Mouse (Mus musculus): ENCODE results near the gene Cers3.

Cers3 gene

DNA sequence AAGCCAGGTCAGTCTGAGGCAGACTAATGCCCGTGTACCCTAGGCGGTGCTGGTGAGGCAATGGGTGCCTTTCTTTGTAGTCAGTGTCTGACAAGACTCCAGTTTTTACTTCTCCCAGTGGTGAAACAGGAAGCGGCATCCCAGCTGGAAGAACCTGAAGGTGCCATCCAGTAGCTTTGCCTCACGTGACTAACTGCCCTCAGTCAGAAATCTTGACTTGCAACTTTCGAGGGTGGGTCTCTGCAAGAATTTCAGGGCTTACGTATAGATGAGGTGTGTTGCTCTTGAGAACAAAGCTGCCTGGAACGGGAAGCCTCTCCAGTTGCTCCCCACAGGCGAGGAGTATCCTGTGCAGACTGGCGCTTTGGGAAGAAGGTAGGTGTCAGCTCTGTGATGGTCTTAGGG is at the start of gene Cers3:
Gene Cers3 (plus strand): TSS at position 128 of the 405 bp plus-strand sequence.
- DNase-seq (ENCODE audit: low spot score in 2 of 2), result no peak

DNA sequence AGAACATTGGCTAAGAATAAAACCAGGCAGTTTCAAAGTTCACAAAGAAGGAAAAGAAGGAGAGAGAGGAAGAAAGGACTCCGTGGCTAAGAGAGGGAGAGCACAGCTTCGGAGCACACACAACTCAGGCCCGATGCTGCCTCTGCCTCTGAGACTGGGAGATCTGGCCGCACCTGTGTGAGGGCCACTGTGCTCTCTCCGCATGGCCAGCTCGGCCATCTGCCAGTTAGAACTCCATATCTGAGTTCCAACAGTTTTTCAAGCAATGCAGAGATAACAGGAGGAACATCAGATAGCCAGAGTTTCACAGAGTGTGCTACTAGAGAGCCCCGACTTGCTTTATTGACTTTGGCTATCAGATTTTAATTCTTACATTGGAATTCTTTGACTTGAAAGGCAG is 48.8 kb upstream of the Cers3 start:
- no peak for DNase-seq (ENCODE audit: low spot score in 2 of 2)

DNA sequence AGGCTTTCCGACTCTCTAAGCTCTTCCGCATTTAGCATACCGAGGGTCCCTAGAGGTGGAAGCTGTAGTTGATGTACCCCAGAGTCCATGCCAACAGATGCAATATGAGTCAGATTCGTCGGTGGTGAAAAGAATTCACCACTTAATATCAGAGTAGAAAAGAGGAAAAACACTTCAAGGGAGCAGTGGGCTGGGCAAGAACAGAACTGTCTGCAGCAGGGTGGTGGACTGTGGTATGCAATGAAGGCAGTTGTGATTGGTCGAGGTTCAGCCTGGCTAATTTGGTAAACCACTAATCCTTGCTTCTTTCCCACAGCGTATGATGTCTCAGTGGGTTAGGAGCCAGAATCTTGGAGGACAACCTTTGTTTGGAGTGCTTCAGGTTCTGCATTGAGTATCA is 40.6 kb upstream of the Cers3 start:
- DNase-seq (ENCODE audit: low spot score in 2 of 2), result no peak

DNA sequence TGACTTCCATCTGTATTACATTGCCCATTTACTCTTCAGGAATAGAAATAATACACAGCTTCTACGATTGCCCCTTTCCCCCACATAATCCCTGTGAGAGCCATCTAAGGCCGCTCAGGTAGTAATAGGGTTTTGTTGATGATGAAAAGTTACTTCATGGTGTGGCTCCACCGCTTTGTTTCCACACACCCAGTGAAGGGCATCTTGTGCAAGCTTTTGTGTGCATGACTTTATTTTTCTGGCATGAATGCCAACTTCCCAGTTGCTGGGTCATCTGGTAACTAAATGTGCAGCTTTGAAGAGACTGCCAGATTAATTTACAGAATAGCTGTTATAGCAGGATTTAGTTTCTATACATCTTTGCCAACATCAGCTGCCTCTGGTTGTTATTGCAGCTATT is 38.7 kb upstream of the Cers3 start:
- no peak for DNase-seq (ENCODE audit: low spot score in 2 of 2)

DNA sequence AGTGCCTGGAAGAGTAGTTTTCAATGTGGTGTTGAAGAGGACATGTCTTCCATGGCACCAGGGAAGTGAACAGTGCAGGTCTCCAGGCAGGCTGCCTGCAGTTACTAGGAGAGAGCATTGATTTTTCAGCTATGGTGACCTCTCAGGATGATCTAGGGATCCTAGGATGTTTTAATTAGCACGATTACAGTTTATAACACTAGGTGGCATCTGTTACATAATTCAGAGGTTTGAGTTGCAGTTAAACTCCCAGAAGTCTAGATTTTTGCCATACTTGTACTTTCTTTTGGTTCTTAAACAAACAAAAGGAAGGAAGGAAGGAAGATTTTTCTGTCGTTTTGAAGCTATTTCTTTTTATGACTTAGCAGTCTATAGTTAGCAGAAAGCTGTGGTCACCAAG is 32.1 kb upstream of the Cers3 start:
- DNase-seq (ENCODE audit: low spot score in 2 of 2), result no peak

DNA sequence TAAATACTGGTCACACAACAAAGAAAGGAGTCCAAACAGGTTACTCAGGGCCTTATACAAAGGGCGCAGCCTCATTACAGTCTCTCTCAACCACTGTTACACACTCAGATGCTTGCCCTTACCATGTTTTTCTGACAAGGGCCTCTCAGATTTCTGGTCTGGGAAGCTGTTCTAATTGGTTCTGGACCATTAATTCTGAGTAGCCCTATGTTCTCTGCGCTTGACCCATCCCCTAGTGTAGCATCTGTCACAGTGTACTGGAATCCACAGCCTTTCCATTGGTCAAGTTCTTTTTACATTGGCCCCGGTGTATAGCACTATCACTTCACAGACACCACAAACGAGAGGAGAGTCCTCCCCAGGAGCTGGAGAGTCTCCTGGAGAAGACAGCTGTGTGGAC is 18.8 kb upstream of the Cers3 start:
- DNase-seq (ENCODE audit: low spot score in 2 of 2), result no peak

DNA sequence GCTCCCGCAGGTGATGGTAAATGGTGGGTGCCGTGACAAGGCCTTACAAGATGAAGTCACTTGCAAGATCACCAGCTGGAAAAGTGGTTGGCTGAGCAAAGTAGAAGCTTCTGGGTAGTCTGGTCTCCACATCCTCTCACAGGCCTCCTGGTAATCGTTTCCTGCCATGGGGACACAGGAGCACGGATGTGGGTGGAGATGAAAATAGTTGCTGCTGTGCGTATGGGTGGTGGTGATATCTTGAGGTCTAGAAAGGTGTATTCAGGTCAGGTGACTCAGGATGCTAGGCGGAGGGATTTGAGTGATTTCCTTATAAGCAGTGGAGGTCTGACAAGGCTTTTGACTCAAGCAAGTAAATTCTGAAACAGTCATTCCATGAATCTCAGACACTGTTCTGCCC is 18.4 kb upstream of the Cers3 start:
- no peak for DNase-seq (ENCODE audit: low spot score in 2 of 2)

DNA sequence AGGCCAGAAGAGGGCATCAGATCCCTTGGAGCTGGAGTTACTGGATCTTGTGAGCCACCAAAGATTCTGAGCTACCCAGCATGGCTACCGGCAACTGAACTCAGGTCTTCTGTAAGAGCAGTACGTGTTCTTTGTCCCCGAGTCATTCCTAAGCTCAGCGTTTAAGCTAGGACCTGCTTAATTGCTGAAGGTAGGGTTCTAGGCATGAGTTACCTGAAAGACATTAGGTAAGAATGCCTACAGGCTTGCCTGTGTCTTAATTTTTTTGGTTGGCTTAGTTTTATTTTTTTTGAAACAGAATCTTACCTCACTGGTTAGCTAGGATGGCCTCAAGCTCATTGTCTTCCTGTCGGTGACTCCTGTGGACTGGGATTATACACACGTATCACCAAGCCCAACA is 15.2 kb upstream of the Cers3 start:
- no peak for DNase-seq (ENCODE audit: low spot score in 2 of 2)

DNA sequence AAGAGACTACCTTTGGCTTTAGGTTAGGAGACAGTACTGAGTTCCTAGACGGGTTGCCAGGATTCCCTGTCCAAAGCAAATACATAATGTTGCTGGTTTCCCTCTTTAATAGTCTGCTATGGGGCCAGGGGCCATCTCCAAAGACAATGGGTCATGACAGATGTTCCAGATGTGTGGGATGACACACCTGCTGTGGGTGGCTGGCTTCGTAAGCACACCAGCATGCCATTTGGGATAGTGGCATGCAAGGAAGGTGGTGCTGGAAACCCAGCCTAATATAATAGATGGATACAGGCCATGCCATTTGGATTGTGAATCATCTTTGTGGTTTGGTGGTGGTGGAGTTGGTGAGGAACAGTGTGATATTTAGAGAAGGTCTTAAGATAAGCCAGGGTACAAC is 14.1 kb upstream of the Cers3 start:
- no peak for DNase-seq (ENCODE audit: low spot score in 2 of 2)

DNA sequence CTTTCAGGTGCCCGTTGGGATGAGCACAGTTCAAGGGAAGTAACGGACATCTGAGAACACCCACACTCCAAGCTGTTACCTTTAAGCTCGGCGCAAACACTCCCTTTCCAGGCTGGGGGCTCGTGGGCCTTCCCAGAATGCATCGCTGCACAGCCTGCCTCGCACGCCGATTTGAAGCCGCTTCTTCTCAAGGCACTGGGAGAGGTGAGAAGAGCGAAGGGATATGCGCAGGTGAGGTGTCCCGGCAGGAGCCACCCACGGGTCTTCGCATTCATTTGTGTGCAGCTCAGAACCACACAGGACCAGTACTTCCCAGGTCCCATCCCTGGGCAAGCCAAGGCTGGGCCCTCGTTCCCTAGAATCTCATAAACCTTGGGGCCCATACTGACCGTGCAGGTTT is 9.9 kb upstream of the Cers3 start:
- DNase-seq (ENCODE audit: low spot score in 2 of 2), result no peak

DNA sequence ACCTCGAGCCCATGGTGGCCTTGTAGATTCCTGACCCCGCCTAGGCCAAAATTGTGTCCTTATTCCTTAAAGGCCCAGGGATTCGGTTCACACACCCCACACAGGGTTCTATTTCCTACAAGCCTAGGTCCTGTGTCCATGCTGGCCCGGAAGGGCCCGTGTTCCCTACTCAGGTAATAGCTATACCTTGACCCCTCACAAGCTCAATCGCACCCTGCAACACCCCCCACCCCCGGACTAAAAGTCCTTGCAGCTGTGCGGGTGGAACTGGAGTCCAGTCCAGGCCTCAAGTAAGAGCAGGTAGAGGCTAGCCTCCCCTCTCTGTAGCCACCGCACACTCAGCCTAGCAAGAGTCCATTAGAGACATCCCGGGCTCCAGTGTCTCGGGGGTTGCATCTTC is 9.4 kb upstream of the Cers3 start:
- no peak for DNase-seq (ENCODE audit: low spot score in 2 of 2)

DNA sequence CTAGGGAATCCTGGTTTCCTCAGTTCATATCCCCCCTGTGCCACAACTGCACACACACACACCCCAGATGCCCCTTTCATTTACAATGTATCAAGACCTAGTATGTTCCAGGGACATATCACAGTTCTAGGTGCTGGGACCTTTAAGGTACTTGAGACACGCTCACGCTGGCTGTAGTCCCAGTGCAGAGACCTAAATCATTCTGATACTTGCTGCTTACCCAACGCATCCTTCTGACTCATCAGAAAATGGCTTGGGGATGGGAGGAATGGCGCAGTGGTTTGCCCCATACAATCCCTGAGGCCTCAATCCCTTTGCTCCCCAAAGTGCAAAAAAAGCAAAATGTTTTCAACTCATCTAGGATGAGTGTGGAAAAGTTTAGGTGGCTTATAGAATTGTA is 8.8 kb upstream of the Cers3 start:
- DNase-seq (ENCODE audit: low spot score in 2 of 2), result no peak

DNA sequence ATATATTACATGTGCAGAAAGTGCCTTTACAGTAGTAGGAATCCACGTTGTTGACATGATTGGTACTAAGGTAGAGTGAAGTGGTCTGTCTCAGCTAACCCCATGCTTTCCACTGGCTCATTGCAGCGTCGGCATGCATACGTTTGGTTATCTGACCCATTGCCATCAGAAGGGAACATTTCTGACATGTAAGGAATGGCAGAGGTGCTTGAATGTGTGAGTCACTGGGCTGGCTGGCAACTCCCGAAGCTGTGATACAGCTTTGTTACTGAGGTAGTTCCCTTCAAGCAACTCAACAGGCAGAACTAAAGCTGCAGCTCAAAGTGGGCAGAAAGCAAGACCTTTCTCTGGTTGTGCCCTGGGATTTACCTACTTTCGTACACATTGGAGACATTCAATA is 8.3 kb upstream of the Cers3 start:
- DNase-seq (ENCODE audit: low spot score in 2 of 2), result no peak

DNA sequence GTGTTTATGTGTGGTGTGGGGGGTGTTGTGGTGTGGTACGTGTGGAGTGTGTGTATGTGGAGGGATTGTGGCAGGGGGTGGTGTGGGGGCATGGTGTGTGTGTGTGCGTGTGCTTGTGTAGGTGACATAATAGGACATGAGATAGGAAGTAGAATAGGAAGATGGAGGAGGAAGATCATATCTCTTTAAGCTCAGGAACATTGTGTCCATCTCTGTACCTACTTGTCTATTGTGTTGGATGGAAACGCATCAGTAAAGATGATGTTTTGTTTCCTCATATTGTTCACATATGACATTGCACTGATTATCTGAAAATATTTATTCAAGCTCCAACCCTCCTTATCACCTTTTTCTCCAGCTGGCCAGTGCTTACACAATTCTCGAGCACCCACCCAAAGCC is 5.9 kb upstream of the Cers3 start:
- DNase-seq (ENCODE audit: low spot score in 2 of 2), result no peak

DNA sequence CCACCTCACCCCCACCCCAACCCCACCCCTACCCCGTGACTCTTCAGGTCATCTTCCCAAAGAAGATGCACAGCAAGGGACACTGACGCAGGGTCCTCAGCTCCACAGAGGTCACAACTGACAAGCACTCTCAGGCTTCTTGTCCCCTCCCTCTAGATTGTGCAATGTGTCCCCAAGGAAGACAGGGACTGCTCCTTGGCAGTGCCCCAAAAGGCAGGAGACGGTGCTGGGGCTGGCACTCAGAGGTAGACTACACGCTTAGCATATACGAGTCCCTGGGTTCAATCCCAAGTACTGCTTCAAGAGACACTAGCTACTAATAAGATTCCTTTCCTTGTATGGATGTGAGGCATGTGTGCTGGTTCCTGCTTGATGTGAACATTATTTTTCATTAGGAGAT is 2.3 kb upstream of the Cers3 start:
- DNase-seq (ENCODE audit: low spot score in 2 of 2), result no peak

DNA sequence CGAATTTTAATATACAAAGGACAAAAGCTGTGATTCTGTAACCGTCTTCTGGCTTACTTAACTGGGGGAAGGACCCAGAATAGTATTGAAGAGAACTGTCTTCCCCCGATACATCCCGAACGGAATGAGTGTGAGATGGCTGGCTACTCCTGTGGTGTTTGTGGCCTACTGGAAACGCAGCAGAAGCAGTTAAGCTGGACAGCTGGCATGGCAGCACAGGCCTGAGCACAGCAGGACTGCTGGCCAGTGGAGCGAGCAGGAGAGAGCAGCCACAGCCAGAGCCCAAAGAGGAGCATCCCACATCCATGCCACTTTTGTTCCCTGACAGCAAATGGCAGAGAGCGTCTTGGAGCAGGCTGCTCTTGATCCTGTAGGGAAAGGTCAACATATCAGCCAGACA is 1.9 kb upstream of the Cers3 start:
- no peak for DNase-seq (ENCODE audit: low spot score in 2 of 2)

DNA sequence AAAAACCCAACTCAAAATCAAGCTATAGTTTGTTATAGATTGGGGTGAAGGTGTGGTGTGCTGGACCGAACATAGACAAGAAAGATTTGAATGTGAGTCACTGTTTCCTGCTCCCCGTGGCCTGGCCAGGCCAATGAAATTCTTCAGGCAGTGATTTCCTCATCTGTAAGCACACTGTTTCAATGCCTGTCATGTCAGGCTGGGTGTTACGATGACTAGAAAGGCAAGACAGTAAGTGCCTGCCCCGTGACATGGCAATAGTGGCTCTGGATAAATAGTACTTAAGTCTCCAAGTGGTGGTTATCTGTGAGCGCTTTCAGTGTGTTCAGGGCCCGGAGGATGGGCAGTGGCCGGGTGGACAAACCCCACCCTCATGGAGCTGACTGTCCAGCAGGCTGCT is 3.7 kb downstream of the Cers3 start:
- peak in 1 of 2 experiments; percentile 3 for DNase-seq (ENCODE audit: low spot score in 2 of 2)

DNA sequence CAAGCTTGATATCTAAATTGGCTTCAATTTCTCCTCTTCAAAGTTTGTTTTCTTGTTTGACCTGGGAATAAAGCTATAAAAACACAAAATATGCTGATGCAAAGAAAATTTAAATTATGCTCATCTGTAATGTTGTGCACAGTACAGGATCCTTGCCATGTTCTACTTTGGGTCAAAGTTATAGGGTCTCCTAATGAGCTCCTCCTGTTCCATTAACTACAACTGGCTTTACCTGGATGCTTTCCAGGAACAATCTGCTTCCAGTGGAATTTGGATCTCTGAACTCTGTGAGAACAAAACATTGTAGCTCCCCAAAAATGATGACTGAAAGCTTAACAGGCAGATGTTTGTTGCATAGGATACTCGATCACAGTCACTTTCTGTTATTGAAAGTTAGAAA is 6.7 kb downstream of the Cers3 start:
- DNase-seq (ENCODE audit: low spot score in 2 of 2), result no peak

DNA sequence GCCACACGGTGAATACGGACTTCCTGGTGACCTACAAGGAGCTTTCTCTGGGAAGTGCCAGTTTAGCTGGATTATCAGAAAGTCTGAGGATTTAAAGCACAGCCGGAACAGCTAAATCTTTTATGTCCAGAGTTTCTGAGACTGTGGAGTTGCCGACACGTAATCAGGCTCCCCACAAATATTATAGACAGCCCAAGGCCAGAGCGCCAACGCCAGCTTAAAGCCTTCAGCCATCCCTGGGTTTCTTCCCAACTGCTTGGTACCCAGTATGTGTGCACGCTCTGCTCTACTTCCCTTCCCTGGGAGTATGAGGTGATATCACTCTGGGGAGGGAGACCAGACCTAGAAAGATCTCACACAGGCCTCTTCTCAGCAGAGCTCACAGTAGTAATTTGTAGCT is 10.5 kb downstream of the Cers3 start:
- no peak for DNase-seq (ENCODE audit: low spot score in 2 of 2)

DNA sequence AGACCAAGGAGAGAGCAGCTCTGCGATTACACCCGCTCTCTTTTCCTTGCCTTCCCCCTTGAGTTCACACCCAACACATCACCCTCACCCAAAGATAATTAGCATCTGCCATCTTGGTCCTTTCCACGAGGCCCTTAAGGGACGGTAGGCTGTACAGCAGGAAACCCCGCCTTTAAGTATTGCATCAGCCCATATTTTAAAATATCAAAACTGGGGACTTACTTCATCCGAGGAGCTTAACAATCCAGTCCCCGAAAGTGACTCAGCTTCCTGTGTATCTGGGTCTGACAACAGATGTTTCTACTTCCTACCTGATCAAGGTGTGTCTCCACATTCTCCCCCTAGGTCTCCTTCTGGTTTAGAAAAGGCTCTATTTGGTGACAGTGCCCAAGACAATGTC is 12.3 kb downstream of the Cers3 start:
- no peak for DNase-seq (ENCODE audit: low spot score in 2 of 2)

DNA sequence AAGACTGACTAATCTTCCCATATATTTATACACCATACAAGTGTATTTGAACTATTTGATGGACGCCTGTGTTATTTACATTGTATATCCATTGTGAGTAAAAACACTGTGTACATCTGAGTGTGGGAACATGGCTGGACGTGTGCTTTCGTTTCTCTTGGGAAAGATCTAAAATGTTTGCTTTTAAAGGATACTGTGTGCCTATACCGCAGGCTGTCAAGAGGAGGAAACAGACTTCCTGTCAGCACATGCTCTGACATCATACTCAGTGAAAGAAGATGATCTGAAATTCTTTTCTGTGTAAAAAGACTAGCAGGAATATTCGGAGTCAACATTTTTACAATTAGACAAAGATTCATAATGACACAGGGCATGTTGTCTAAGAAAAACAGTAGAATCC is 26.6 kb downstream of the Cers3 start:
- no peak for DNase-seq (ENCODE audit: low spot score in 2 of 2)

DNA sequence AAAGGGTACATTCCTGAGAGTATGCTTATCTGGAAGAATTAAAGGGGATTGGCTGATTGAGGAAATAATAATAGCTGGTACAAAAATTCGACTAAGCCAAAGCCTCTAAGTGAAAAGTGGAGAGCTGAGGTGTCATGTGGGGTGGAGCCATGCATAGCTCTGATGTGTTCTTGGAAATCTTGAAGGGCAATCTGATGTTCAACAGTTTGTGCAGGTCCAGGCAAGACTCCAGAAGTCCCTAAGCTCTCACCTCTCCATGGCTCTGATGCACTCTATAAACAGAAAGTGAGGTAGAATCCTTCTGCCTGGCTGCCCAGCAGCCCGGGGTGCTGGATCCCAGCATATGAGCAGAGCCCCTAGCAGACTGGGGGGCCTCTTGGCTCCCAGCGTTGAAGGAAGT is 27.4 kb downstream of the Cers3 start:
- DNase-seq (ENCODE audit: low spot score in 2 of 2), result no peak

DNA sequence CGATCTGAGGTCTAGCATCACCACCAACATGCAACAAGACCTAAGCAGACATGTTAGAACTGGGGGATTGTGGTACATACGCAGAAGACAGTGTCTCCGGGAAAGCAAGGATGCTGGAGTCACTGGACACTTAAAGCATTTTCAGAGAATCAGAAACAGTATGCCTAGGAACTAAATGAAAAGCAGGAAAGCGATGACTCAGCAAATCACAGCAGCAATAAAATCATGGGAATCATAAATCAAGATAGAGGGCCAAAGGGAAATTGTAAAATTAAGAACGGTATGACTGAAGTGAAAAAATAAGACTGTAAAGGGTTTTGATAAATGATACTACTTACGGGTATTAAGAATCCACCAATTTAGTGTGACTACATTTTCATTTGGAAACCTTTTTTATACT is 27.9 kb downstream of the Cers3 start:
- no peak for DNase-seq (ENCODE audit: low spot score in 2 of 2)

DNA sequence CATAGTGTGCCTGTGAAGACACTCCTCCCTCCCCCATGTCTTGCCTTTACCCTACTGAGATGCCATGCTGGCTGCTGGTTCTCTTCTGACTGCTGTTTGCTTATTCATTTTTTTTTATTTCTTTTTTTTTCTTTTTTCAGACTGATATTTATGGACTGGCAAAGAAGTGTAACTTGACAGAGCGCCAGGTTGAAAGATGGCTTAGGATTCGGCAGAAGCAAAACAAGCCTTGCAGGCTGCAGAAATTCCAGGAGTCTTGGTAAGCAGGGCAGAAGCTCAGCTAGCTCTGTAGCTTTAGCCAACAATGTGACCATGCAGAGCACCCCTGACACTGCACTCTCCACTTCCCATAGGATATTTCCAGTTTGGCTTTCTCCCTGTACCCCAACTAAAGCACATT is 36.1 kb downstream of the Cers3 start:
- no peak for DNase-seq (ENCODE audit: low spot score in 2 of 2)

Data from heart, adult 9 months (tissue).